Mouse (Mus musculus) adrenal gland, postnatal 25 days (tissue): ENCODE results near the gene Hist1h1a. TPM values are rescaled to one million over a fixed set of nuclear protein-coding genes. Genes with fewer than 3 reads are reported as not detected.
"Not testable (repeated sequence)": the region's sequence is repeated elsewhere in the genome, so short reads cannot be mapped to it uniquely, and the experiment has no call there.

ENCODE experiments used
- DNase-seq: peaks from one replicate; pipeline ENCODE4 v3.0.0; 2021; ENCODE audit warnings: mixed read lengths
- total RNA-seq: library from RNA; stranded (reverse); gene quantifications from 2 replicates; pipeline ENCODE4 v1.2.3, GENCODE M21; 2021

Gene Hist1h1a
- total RNA-seq, 1 experiment from 2014 or later: 76.4 TPM

GRCm38 (mm10) chr13:23760240-23760971, 3.1 kb upstream of the Hist1h1a start:
- DNase-seq: no peak

- peak; percentile 98 for DNase-seq
Observed at GRCm38 (mm10) chr13:23760972-23761864, 2.2 kb upstream of the Hist1h1a start, which contains the start of gene Hist1h4a. Gene Hist1h4a (minus strand): TSS chr13:23761230.

- DNase-seq: peak; percentile 47
Observed at GRCm38 (mm10) chr13:23761871-23762821, 1.3 kb upstream of the Hist1h1a start, which contains the start of gene Hist1h3a. Gene Hist1h3a (minus strand): TSS chr13:23762386.

- no peak for DNase-seq
Observed at GRCm38 (mm10) chr13:23763242-23763585, 252 bp upstream of the Hist1h1a start.

- DNase-seq: no peak
Observed at GRCm38 (mm10) chr13:23764324-23765171, 1.1 kb downstream of the Hist1h1a start.

GRCm38 (mm10) chr13:23765172-23765513, 1.7 kb downstream of the Hist1h1a start:
- no peak for DNase-seq

- DNase-seq: no peak
Observed at GRCm38 (mm10) chr13:23766772-23767171, 3.3 kb downstream of the Hist1h1a start.

- no peak for DNase-seq
Observed at GRCm38 (mm10) chr13:23768834-23769397, 5.5 kb downstream of the Hist1h1a start.

- DNase-seq: not testable (repeated sequence)
Observed at GRCm38 (mm10) chr13:23769613-23770012, 6.1 kb downstream of the Hist1h1a start, which contains the start of gene Trim38. Gene Trim38 (plus strand): TSS chr13:23769913.

- DNase-seq: peak; percentile 31
Observed at GRCm38 (mm10) chr13:23772561-23773313, 9.3 kb downstream of the Hist1h1a start.

- DNase-seq: no peak
Observed at GRCm38 (mm10) chr13:23778339-23778738, 14.9 kb downstream of the Hist1h1a start.

GRCm38 (mm10) chr13:23779025-23779424, 15.6 kb downstream of the Hist1h1a start:
- no peak for DNase-seq

GRCm38 (mm10) chr13:23792520-23792919, 29.1 kb downstream of the Hist1h1a start:
- peak; percentile 21 for DNase-seq

- no peak for DNase-seq
Observed at GRCm38 (mm10) chr13:23799405-23799804, 35.9 kb downstream of the Hist1h1a start.

- DNase-seq: no peak
Observed at GRCm38 (mm10) chr13:23804532-23804931, 41.1 kb downstream of the Hist1h1a start.

- no peak for DNase-seq
Observed at GRCm38 (mm10) chr13:23806422-23807052, 43.1 kb downstream of the Hist1h1a start, which contains the start of gene Slc17a2. Gene Slc17a2 (plus strand): TSS chr13:23806993.
